In the genomic region with DNA sequence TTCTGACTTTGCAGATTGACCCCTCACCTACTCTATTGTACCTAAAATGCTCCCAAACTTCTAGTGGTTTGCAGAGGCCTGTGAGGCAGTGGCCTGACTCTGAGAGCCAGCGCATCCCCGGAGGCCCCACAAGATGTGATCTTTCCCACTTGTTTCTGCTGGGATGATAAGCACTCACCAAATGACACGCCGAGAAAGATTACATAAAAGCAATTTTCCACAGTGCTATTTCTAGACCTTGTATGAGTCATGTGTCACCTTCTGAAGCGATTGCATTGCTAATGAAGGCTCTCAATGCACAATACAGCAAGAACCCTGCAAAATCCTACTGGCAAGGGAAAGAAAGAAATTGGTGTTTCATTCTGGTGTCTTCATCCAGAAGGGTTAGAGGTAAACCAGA, we compare ENCODE assay signal across 13 mouse cellular contexts.
DNase-seq lines count a peak whose midpoint lies in the region; ATAC-seq lines count a peak whose summit lies in the region.
"Had no signal": no experiment of that assay in that cellular context is flagged by ENCODE, and none has a peak within 500 bp of the region (broad histone marks: within the 10 kb centered on the region; RNA-seq: fewer than 3 reads in every experiment).

No protein-coding gene starts in this region.

- no peak overlapping the region for H3K4me2 ChIP-seq in midbrain, embryonic 11.5 days
- H3K4me2 ChIP-seq in midbrain, embryonic 14.5 days (ENCODE audit: low read length): no peak overlapping the region
- no peak overlapping the region for H3K4me2 ChIP-seq in heart, embryonic 13.5 days
- H3K4me2 ChIP-seq: embryonic facial prominence, embryonic 15.5 days had no signal

- H3K4me1 ChIP-seq in heart, embryonic 10.5 days: peaks cover 16% of the 10 kb centered on the region
- H3K4me1 ChIP-seq in midbrain, embryonic 11.5 days (ENCODE audit: control insufficient read depth, insufficient read depth, low read length): peaks cover 4% of the 10 kb centered on the region
- peaks cover 9% of the 10 kb centered on the region; the same call in 1 of the 2 replicates for H3K4me1 ChIP-seq in midbrain, embryonic 14.5 days (ENCODE audit: control insufficient read depth, insufficient read depth, low read length)
- peaks cover 79% of the 10 kb centered on the region for H3K4me1 ChIP-seq in heart, embryonic 13.5 days
- H3K4me1 ChIP-seq in limb, embryonic 10.5 days: no peaks in the 10 kb centered on the region

- no peak overlapping the region for H3K27ac ChIP-seq in heart, embryonic 10.5 days
- H3K27ac ChIP-seq in midbrain, embryonic 11.5 days (ENCODE audit: low read depth, low read length): no peak overlapping the region
- H3K27ac ChIP-seq in midbrain, embryonic 14.5 days (replicated peaks; ENCODE audit: low read depth, low read length): no peak overlapping the region
- peak overlapping the region; percentile 82 for H3K27ac ChIP-seq in heart, embryonic 13.5 days (replicated peaks)
- H3K27ac ChIP-seq in limb, embryonic 10.5 days: no peak overlapping the region
- H3K27ac ChIP-seq: embryonic facial prominence, embryonic 15.5 days; kidney, postnatal 0 days; liver, embryonic 14.5 days; macrophage had no signal

- H3K4me3 ChIP-seq in heart, embryonic 10.5 days: no peak overlapping the region
- H3K4me3 ChIP-seq in midbrain, embryonic 11.5 days (ENCODE audit: low read depth, low read length): no peak overlapping the region
- no peak overlapping the region for H3K4me3 ChIP-seq in midbrain, embryonic 14.5 days (replicated peaks; ENCODE audit: low read depth, low read length)
- no peak overlapping the region for H3K4me3 ChIP-seq in heart, embryonic 13.5 days
- H3K4me3 ChIP-seq in limb, embryonic 10.5 days: no peak overlapping the region
- H3K4me3 ChIP-seq: embryonic facial prominence, embryonic 15.5 days had no signal

- no peaks in the 10 kb centered on the region for H3K27me3 ChIP-seq in heart, embryonic 10.5 days (ENCODE audit: insufficient read depth, poor library complexity, severe bottlenecking)
- H3K27me3 ChIP-seq in midbrain, embryonic 11.5 days (ENCODE audit: control insufficient read depth, insufficient read depth, low read length): no peaks in the 10 kb centered on the region
- 0 out of 2 replicates have a peak, but pooled peaks cover 2% of the 10 kb centered on the region for H3K27me3 ChIP-seq in midbrain, embryonic 14.5 days (ENCODE audit: control insufficient read depth, insufficient read depth, low read length)
- H3K27me3 ChIP-seq in heart, embryonic 13.5 days (replicated peaks): no peaks in the 10 kb centered on the region
- H3K27me3 ChIP-seq in limb, embryonic 10.5 days (ENCODE audit: low read depth, poor library complexity, severe bottlenecking): peaks cover 12% of the 10 kb centered on the region
- H3K27me3 ChIP-seq: embryonic facial prominence, embryonic 15.5 days had no signal

- peak; percentile 39 to 65 for DNase-seq in heart, adult 9 months (ENCODE audit: low spot score in 2 of 2)
- no peak for DNase-seq in heart, embryonic 10.5 days (ENCODE audit: low spot score)
- peak; percentile 76 for DNase-seq in midbrain, embryonic 11.5 days (ENCODE audit: low spot score, missing footprints)
- no peak for DNase-seq in midbrain, embryonic 14.5 days
- DNase-seq in limb, embryonic 10.5 days (ENCODE audit: low spot score): peak; percentile 19
- no peak for DNase-seq in thymus, adult 18-20 months
- DNase-seq: adrenal gland, adult 2 months had no signal

- no peaks in the 10 kb centered on the region for H3K9me3 ChIP-seq in heart, embryonic 10.5 days
- H3K9me3 ChIP-seq in midbrain, embryonic 11.5 days (ENCODE audit: control insufficient read depth, low read length): no peaks in the 10 kb centered on the region
- no peaks in the 10 kb centered on the region for H3K9me3 ChIP-seq in midbrain, embryonic 14.5 days (ENCODE audit: control insufficient read depth, low read length)
- H3K9me3 ChIP-seq in heart, embryonic 13.5 days: no peaks in the 10 kb centered on the region
- no peaks in the 10 kb centered on the region for H3K9me3 ChIP-seq in limb, embryonic 10.5 days (replicated peaks)
- H3K9me3 ChIP-seq: embryonic facial prominence, embryonic 15.5 days had no signal

- 41% methylated on average over 5 of the region's 5 CpGs for WGBS in heart, embryonic 10.5 days
- WGBS in midbrain, embryonic 11.5 days: 76% methylated on average over 5 of the region's 5 CpGs
- 36% methylated on average over 5 of the region's 5 CpGs for WGBS in midbrain, embryonic 14.5 days
- 23% methylated on average over 5 of the region's 5 CpGs for WGBS in heart, embryonic 13.5 days
- whole genome bisulfite sequencing in limb, embryonic 10.5 days: 94% methylated on average over 5 of the region's 5 CpGs

- H3K9ac ChIP-seq in midbrain, embryonic 11.5 days (ENCODE audit: low read length): no peak overlapping the region
- H3K9ac ChIP-seq in midbrain, embryonic 14.5 days (replicated peaks; ENCODE audit: low read length): no peak overlapping the region
- no peak overlapping the region for H3K9ac ChIP-seq in heart, embryonic 13.5 days
- H3K9ac ChIP-seq: embryonic facial prominence, embryonic 15.5 days; liver, embryonic 14.5 days had no signal

- no peaks in the 10 kb centered on the region for H3K36me3 ChIP-seq in heart, embryonic 10.5 days
- H3K36me3 ChIP-seq in midbrain, embryonic 11.5 days (ENCODE audit: control insufficient read depth, insufficient read depth, low read length): no peaks in the 10 kb centered on the region
- no peaks in the 10 kb centered on the region for H3K36me3 ChIP-seq in midbrain, embryonic 14.5 days (ENCODE audit: control insufficient read depth, insufficient read depth, low read length)
- no peaks in the 10 kb centered on the region for H3K36me3 ChIP-seq in heart, embryonic 13.5 days
- H3K36me3 ChIP-seq in limb, embryonic 10.5 days: no peaks in the 10 kb centered on the region
- H3K36me3 ChIP-seq: embryonic facial prominence, embryonic 15.5 days had no signal

- no peak for ATAC-seq in midbrain, embryonic 11.5 days (ENCODE audit: low FRiP score)
- ATAC-seq in midbrain, embryonic 14.5 days (ENCODE audit: low FRiP score, low TSS enrichment): no peak
- no peak for ATAC-seq in heart, embryonic 13.5 days (ENCODE audit: extremely low read depth, insufficient number of reproducible peaks, low FRiP score, low TSS enrichment)
- ATAC-seq: forebrain, embryonic 14.5 days had no signal

Comparison
In these comparisons a context has a peak if more than half of its experiments do, and no peak if none do; other contexts are left out.
1. DNase-seq: peak in heart, adult 9 months (2 of 2), midbrain, embryonic 11.5 days (single experiment) and limb, embryonic 10.5 days (single experiment); none in heart, embryonic 10.5 days (single experiment), midbrain, embryonic 14.5 days (single experiment) and thymus, adult 18-20 months (0 of 2).